ENCODE assay signal across 15 mouse cellular contexts in the genomic region with DNA sequence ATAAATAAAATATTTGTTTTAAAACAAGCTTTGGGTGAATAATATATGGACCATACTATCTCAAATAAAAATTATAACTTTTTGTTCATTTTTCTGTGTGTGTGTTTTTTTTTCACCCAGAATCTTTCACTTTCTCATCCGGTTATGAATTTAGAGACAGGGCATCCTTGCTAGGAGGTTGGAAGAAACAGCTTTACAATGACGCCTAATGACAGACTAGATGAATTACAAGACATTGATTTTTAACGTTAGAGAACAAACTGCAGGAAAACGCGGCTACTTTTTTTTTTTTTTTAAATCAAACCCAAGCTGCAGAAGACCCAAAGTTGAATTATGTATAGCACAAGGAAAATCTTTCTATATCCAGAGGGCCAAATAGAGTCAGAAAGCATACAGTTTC. TPM values are rescaled to one million over a fixed set of nuclear protein-coding genes. Genes with fewer than 3 reads are reported as not detected.
DNase-seq lines count a peak whose midpoint lies in the region; ATAC-seq and TF ChIP-seq lines count a peak whose summit lies in the region.
"Had no signal": no experiment of that assay in that cellular context is flagged by ENCODE, and none has a peak within 500 bp of the region (broad histone marks: within the 10 kb centered on the region; RNA-seq: fewer than 3 reads in every experiment).

No protein-coding gene starts in this region.

- peak overlapping the region; percentile 61 for H3K4me2 ChIP-seq in forebrain, postnatal 0 days (ENCODE audit: low read depth)
- peak overlapping the region; percentile 57 for H3K4me2 ChIP-seq in midbrain, embryonic 15.5 days
- H3K4me2 ChIP-seq: limb, embryonic 15.5 days had no signal

- TF ChIP-seq POLR2A in cerebellum, adult 2 months (IDR thresholded peaks at IDR 0.05; ENCODE audit: borderline replicate concordance, insufficient read depth, low read length): no peak

- H3K9me3 ChIP-seq in forebrain, postnatal 0 days (ENCODE audit: low read length): no peaks in the 10 kb centered on the region
- no peaks in the 10 kb centered on the region for H3K9me3 ChIP-seq in midbrain, embryonic 15.5 days
- H3K9me3 ChIP-seq: limb, embryonic 15.5 days had no signal

- no peaks in the 10 kb centered on the region for H3K4me1 ChIP-seq in forebrain, postnatal 0 days (ENCODE audit: insufficient read depth)
- no peaks in the 10 kb centered on the region for H3K4me1 ChIP-seq in midbrain, embryonic 15.5 days
- H3K4me1 ChIP-seq in cerebellum, adult 2 months (ENCODE audit: control insufficient read depth, insufficient read depth, low read length): no peaks in the 10 kb centered on the region
- H3K4me1 ChIP-seq: limb, embryonic 15.5 days had no signal

- no peak overlapping the region for H3K27ac ChIP-seq in forebrain, postnatal 0 days (ENCODE audit: low read depth, low read length)
- peak overlapping the region; percentile 68; the same call in 1 of the 2 replicates for H3K27ac ChIP-seq in midbrain, embryonic 15.5 days
- H3K27ac ChIP-seq in cerebellum, adult 2 months (ENCODE audit: insufficient read depth, low read length): no peak overlapping the region
- H3K27ac ChIP-seq: heart, adult 2 months; limb, embryonic 15.5 days had no signal

- no peaks in the 10 kb centered on the region for H3K36me3 ChIP-seq in forebrain, postnatal 0 days (ENCODE audit: insufficient read depth)
- H3K36me3 ChIP-seq in midbrain, embryonic 15.5 days (replicated peaks): no peaks in the 10 kb centered on the region
- H3K36me3 ChIP-seq: limb, embryonic 15.5 days had no signal

- WGBS in forebrain, postnatal 0 days: 30% methylated on average over 5 of the region's 5 CpGs
- WGBS in midbrain, embryonic 15.5 days: 37% methylated on average over 5 of the region's 5 CpGs
- 40% methylated on average over 5 of the region's 5 CpGs for whole genome bisulfite sequencing in cerebellum, adult 2 months

- H3K4me3 ChIP-seq in forebrain, postnatal 0 days (ENCODE audit: low read depth, low read length): peak overlapping the region; percentile 44
- peak overlapping the region; percentile 42 for H3K4me3 ChIP-seq in midbrain, embryonic 15.5 days
- no peak overlapping the region for H3K4me3 ChIP-seq in cerebellum, adult 2 months (replicated peaks; ENCODE audit: insufficient read depth, low read depth, low read length)
- H3K4me3 ChIP-seq: heart, adult 2 months; limb, embryonic 15.5 days had no signal

- 0 out of 2 replicates have a peak, but pooled peaks have one; percentile 42 for ATAC-seq in frontal cortex, adult (ENCODE audit: low TSS enrichment)
- ATAC-seq in forebrain, postnatal 0 days: no peak
- ATAC-seq in midbrain, embryonic 15.5 days (replicated peaks): 0 out of 2 replicates have a peak, but pooled peaks have one; percentile 42
- ATAC-seq: liver, postnatal 0 days had no signal

- H3K9ac ChIP-seq in forebrain, postnatal 0 days: peak overlapping the region; percentile 53; the same call in 1 of the 2 replicates
- peak overlapping the region; percentile 39; the same call in 1 of the 2 replicates for H3K9ac ChIP-seq in midbrain, embryonic 15.5 days
- H3K9ac ChIP-seq: limb, embryonic 15.5 days; liver, postnatal 0 days had no signal

- no peak for DNase-seq in frontal cortex, postnatal 14 days (ENCODE audit: low spot score in 2 of 2)
- peak; percentile 30 for DNase-seq in brain, adult 2 months (ENCODE audit: low read depth, low spot score)
- peak; percentile 22 for DNase-seq in forebrain, postnatal 0 days
- DNase-seq in urinary bladder, postnatal 4 days (ENCODE audit: low spot score in 2 of 2): no peak
- DNase-seq in cerebellum, adult 2 months: no peak
- no peak for DNase-seq in right cerebral cortex, postnatal 14 days
- DNase-seq: cerebellum, adult 9-10 months had no signal

- no peaks in the 10 kb centered on the region for H3K27me3 ChIP-seq in forebrain, postnatal 0 days (ENCODE audit: insufficient read depth, low read length)
- no peaks in the 10 kb centered on the region for H3K27me3 ChIP-seq in midbrain, embryonic 15.5 days (replicated peaks)
- no peaks in the 10 kb centered on the region for H3K27me3 ChIP-seq in cerebellum, adult 2 months (ENCODE audit: control insufficient read depth, insufficient read depth, low read length)
- H3K27me3 ChIP-seq: limb, embryonic 15.5 days had no signal

- no peak for TF ChIP-seq CTCF in forebrain, postnatal 0 days (IDR thresholded peaks at IDR 0.05; ENCODE audit: low read depth)
- TF ChIP-seq CTCF in cerebellum, adult 2 months (IDR thresholded peaks at IDR 0.05; ENCODE audit: borderline replicate concordance, insufficient read depth, low read depth, low read length): no peak

RNA-seq across cellular contexts. Expression of a gene that starts 0.5 kb away (rescaled TPM):
- 14.2 and 17.4 TPM in 2 replicates for total RNA-seq in forebrain, postnatal 0 days (2014; rRNA removed)
- polyA plus RNA-seq in forebrain, postnatal 0 days (2015; fragmentation: Nextera tagmentation; extraction: Ambion mirVana): 4.1 and 6.0 TPM in 2 replicates
- polyA plus RNA-seq in midbrain, embryonic 15.5 days (2015; fragmentation: Nextera tagmentation; extraction: Ambion mirVana): 10.7 and 12.6 TPM in 2 replicates
- polyA plus RNA-seq in cerebellum, adult 2 months (2012; rRNA removed): 2.1 and 2.7 TPM in 2 replicates
- total RNA-seq: gastrocnemius, postnatal 10 days; heart, adult 2 months; megakaryocyte-erythroid progenitor cell, adult 5-6 weeks had no signal
- polyA plus RNA-seq: heart, adult 2 months; heart, embryonic 16.5 days had no signal

Comparison
In these comparisons a context has a peak if more than half of its experiments do, and no peak if none do; other contexts are left out.
1. DNase-seq: peak in brain, adult 2 months (single experiment) and forebrain, postnatal 0 days (single experiment); none in frontal cortex, postnatal 14 days (0 of 2), urinary bladder, postnatal 4 days (0 of 2), cerebellum, adult 2 months (0 of 2) and right cerebral cortex, postnatal 14 days (single experiment).